Mouse (Mus musculus) bone marrow, adult 2 months (tissue): Measurements from ENCODE around the gene Hephl1.

Experiments used
- CTCF ChIP-seq: fragments of 200-500 bp; IDR thresholded peaks from 2 replicates; pipeline ENCODE4 v1.5.1; 2011; ENCODE audit warnings: low read length, control low read depth; ENCODE audit not compliant: control insufficient read depth, insufficient read depth
- POLR2A ChIP-seq: fragments of 200-500 bp; IDR thresholded peaks from 2 replicates; pipeline ENCODE4 v1.6.1; 2011; ENCODE audit warnings: low read depth, mild to moderate bottlenecking, control low read depth, low read length, borderline replicate concordance; ENCODE audit not compliant: control insufficient read depth

DNA sequence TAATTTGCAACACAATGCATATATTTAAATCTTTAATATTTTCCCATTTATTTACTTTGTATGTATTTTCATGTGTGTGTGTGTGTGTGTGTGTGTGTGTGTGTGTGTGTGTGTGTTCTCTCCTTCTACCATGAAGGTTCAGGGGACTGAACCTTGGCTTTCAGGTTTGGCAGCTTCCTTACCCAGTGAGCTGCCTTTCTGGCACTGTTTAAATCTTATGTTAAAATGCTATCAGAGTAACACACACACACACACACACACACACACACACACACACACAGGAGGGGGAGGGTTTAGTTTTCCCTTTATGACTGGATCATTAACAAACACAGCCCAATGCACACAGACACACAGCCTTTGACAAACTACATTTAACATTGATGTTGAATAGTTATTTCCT is 74.7 kb downstream of the Hephl1 start:
- TF ChIP-seq CTCF (no peak), POLR2A (no peak)
